Mouse (Mus musculus): ENCODE measurements around the gene Klk13. TPM values are rescaled to one million over a fixed set of nuclear protein-coding genes. Genes with fewer than 3 reads are reported as not detected.
"Not testable (repeated sequence)": the region's sequence is repeated elsewhere in the genome, so short reads cannot be mapped to it uniquely, and the experiment has no call there.

Klk13 gene
- polyA plus RNA-seq (2011; ENCODE audit: insufficient read depth, insufficient read length, low replicate concordance, missing spikeins): not detected in 2 replicates

DNA sequence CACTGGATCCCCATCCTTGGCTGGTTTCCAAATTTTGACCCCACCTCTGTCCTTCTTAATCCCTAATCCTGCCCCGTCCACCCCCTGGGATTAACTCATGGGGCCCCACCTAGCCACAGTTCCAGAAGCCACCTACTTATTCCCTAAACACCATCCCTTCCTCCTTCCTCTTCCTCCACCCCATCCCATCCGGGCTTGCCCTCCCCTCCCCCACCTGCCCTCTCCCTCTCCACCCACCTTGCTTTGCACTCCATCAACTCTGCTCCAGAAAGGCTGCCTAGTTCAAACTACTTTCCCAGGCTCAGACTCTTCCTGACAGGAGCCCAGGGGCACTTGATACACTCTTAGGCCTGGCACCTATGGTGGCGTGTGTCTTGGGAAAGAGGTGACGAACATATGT is at the start of gene Klk13:
Gene Klk13 (plus strand): TSS at position 301 of the 400 bp plus-strand sequence.
- no peaks in the 10 kb centered on the region for H3K4me1 ChIP-seq (ENCODE audit: control insufficient read depth, insufficient read depth, low read length)
- TF ChIP-seq CTCF (IDR thresholded peaks at IDR 0.05; ENCODE audit: control insufficient read depth, insufficient read depth, low read length): no peak
- no peak within 1 kb of the TSS for H3K4me3 ChIP-seq (replicated peaks; ENCODE audit: control insufficient read depth, low read depth, low read length)
- no peak within 1 kb of the TSS for H3K27ac ChIP-seq (ENCODE audit: control insufficient read depth, insufficient read depth, low read depth, low read length, poor library complexity)
- WGBS: 52% methylated on average over 4 of the region's 4 CpGs

DNA sequence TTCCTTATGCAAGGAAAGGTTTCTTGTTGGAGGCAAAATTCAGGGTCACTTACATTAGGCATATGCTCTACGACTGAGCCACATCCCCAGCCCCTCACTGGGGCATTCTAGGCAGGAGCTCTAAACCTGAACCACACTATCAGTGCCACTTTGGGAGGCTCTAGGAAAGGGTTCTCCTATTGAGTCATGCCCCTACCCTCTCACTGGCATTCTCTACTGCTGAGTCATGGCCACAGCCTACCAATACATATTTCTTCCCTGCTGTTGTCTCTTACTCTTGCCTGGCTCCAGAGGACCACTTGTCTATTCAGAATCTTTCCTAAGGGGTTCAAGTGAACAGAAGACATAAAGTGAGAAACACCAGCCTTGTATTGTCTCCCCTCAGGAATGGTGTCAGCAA is 49.6 kb upstream of the Klk13 start:
- WGBS: 67% methylated on average over 1 of the region's 1 CpGs
- Histone ChIP-seq H3K4me1 (ENCODE audit: control insufficient read depth, insufficient read depth, low read length) (peaks cover 8% of the 10 kb centered on the region), H3K27ac (ENCODE audit: control insufficient read depth, insufficient read depth, low read depth, low read length, poor library complexity) (no peak overlapping the region; the same call in 1 of the 2 replicates), H3K4me3 (replicated peaks; ENCODE audit: control insufficient read depth, low read depth, low read length) (no peak overlapping the region)
- TF ChIP-seq POLR2A (IDR thresholded peaks at IDR 0.05; ENCODE audit: borderline replicate concordance, control insufficient read depth, low read depth, low read length) (no peak), CTCF (IDR thresholded peaks at IDR 0.05; ENCODE audit: control insufficient read depth, insufficient read depth, low read length) (no peak)

DNA sequence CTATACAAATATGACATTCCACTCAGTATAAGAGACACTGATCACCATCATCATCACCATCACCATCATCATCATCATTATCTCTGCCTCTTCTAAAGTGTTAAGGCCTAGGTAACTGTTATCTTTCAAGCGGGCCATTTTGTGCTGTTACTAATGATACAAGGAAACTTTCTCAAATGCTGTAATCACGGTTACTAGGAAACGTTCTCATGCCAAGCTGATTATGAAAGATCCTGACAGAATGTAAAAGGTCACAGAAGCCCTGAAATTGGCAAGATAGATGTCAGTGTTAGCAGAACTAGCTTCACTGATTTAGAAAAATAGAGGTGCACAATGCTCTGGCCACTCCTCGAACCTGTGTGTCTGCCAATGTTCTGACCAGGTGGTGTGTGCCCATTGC is 45.1 kb upstream of the Klk13 start:
- H3K27ac ChIP-seq (ENCODE audit: control insufficient read depth, insufficient read depth, low read depth, low read length, poor library complexity); H3K4me3 ChIP-seq (replicated peaks; ENCODE audit: control insufficient read depth, low read depth, low read length); H3K4me1 ChIP-seq (ENCODE audit: control insufficient read depth, insufficient read depth, low read length): not testable (repeated sequence)
- 47% methylated on average over 4 of the region's 4 CpGs for WGBS

DNA sequence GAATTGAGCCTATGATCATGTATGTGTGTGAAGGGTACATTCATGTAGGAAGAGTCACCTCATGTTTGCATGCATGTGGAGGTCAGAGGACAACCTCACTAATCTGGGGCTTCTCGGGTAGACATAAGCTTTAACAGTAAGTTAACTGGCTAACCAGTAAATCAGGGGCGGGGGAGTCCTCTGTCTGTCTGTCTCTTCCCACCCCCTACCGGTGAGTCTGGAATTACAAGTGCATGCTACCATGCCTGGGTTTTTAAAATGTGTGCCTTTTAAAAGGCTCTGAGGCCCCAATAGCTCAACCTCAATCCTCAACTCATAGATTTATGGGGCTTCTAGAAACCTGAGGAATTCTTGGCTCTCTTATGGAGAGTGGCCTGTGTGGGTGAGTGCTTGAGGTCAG is 43.8 kb upstream of the Klk13 start:
- Histone ChIP-seq H3K4me3 (replicated peaks; ENCODE audit: control insufficient read depth, low read depth, low read length) (no peak overlapping the region), H3K27ac (ENCODE audit: control insufficient read depth, insufficient read depth, low read depth, low read length, poor library complexity) (no peak overlapping the region), H3K4me1 (ENCODE audit: control insufficient read depth, insufficient read depth, low read length) (peaks cover 10% of the 10 kb centered on the region)
- TF ChIP-seq POLR2A (IDR thresholded peaks at IDR 0.05; ENCODE audit: borderline replicate concordance, control insufficient read depth, low read depth, low read length) (no peak), CTCF (IDR thresholded peaks at IDR 0.05; ENCODE audit: control insufficient read depth, insufficient read depth, low read length) (peak; percentile 54)
- 9% methylated on average over 3 of the region's 3 CpGs for WGBS

DNA sequence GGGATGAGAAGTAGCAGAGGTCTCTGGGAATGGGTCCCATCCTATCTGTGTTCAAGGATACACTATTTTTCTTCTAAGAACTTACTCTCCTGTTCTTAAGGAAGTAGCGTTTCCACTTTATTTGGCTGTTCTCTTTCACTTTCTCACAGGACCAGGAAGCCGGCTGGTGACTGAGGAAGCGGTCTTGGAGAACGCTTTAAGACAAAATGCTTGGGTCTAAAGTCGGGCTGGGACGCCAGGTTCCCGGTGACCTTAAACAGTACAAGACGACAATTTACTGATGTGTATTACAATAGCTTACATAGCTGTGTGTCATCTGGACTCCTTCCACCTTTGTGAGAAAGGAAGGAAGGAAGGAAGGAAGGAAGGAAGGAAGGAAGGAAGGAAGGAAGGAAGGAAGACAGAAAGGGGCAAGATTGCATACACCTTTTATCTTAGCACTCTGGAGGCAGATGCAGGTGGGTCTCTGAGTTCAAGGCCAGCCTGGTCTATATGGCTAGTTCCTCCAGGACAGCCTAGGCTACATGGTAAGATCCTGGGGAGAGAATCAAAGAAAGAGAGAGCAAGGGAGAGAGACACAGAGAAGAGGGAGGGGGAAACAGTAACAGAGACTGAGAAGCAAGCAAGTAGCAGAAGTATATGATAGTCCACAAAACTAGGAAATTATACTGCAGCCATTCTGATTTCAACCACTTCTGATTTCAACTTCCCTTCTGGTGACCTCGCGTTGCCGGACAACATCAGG is 41.1 kb upstream of the Klk13 start:
- Histone ChIP-seq H3K4me3 (replicated peaks; ENCODE audit: control insufficient read depth, low read depth, low read length) (peak overlapping the region; percentile 61), H3K27ac (ENCODE audit: control insufficient read depth, insufficient read depth, low read depth, low read length, poor library complexity) (peak overlapping the region; percentile 42; the same call in 1 of the 2 replicates), H3K4me1 (ENCODE audit: control insufficient read depth, insufficient read depth, low read length) (peaks cover 4% of the 10 kb centered on the region)
- no peak for TF ChIP-seq POLR2A (IDR thresholded peaks at IDR 0.05; ENCODE audit: borderline replicate concordance, control insufficient read depth, low read depth, low read length)
- no peak for TF ChIP-seq CTCF (IDR thresholded peaks at IDR 0.05; ENCODE audit: control insufficient read depth, insufficient read depth, low read length)
- 56% methylated on average over 11 of the region's 11 CpGs for WGBS

DNA sequence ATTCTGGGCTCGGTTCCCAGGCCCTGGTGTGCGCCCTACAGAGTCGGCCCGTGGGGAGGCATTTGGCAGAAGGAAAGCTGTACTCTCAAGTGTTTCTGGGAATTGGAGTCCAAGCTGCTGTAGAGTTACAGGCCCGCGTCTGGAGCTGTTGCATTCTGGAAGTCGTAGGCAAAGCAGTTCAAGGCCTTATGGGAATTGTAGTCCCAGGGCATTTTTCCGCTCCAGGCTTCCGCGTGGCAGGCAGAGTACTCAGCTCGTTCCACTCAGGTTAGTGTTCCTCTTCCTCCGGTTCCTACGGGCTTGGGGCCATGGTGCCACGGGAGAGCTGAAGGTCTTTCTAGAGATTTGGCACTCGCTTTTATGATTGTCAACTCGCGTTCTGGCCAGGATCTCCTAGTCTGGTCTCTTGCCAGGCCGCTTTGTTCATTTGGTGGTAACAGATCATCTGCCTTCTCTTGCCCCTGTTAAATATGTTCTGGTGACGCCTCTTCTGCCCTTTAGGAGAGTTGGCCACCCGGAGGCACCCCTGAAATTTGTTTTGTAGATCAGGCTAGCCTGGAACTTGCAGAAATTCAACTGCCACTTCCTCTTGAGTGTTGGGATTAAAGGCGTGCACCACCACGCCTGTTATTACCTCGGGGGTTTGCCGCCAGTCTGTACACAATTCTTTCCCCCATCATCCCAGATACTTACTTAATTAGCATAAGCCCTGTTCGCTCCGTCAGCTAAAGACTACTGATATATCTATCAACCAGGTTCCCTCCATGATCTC is 40.4 kb upstream of the Klk13 start, which contains the start of gene Ctu1:
Gene Ctu1 (plus strand): TSS at position 208 of the 772 bp plus-strand sequence.
- peak within 1 kb of the TSS; percentile 89 for H3K4me3 ChIP-seq (replicated peaks; ENCODE audit: control insufficient read depth, low read depth, low read length)
- no peak for TF ChIP-seq CTCF (IDR thresholded peaks at IDR 0.05; ENCODE audit: control insufficient read depth, insufficient read depth, low read length)
- TF ChIP-seq POLR2A (IDR thresholded peaks at IDR 0.05; ENCODE audit: borderline replicate concordance, control insufficient read depth, low read depth, low read length): peak; percentile 51; the same call in 1 of the 2 replicates
- H3K4me1 ChIP-seq (ENCODE audit: control insufficient read depth, insufficient read depth, low read length): peaks cover 1% of the 10 kb centered on the region; the same call in 1 of the 2 replicates
- H3K27ac ChIP-seq (ENCODE audit: control insufficient read depth, insufficient read depth, low read depth, low read length, poor library complexity): peak within 1 kb of the TSS; percentile 42; the same call in 1 of the 2 replicates
- WGBS: under 1% methylated on average over 26 of the region's 26 CpGs

DNA sequence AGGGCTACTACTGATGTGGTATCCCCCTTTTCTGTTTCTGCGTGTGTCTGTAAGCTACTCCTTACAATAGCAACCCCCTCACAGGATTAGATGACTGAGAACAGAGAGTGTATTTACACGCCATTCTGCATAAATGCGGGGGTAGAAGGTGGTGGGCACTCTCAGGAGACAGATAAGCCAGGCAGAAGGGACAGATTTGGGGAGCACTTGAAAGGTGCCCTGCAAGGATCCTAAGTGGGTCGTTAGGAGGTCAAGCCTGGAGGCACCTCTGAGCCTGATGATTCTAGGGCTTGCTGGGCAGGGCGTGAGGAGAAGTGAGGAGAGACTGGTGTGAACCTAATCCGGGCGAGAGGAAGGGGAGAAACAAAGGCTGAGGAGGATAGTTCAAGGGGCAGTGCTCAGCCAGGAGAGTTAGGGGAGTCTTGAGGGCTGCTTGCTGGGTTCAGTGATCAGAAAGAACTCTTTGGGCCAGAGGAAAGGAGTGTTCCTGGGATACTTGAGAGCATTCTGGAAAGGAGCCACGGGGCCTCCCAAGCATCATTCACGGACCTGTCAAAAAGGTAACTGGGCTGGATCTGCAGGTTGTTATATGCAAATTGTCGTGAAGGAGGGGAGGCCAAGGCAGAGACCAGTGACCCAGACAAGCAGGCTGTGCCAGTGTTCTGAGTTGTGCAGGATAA is 39.6 kb upstream of the Klk13 start:
- TF ChIP-seq POLR2A (IDR thresholded peaks at IDR 0.05; ENCODE audit: borderline replicate concordance, control insufficient read depth, low read depth, low read length) (no peak), CTCF (IDR thresholded peaks at IDR 0.05; ENCODE audit: control insufficient read depth, insufficient read depth, low read length) (no peak)
- H3K4me3 ChIP-seq (replicated peaks; ENCODE audit: control insufficient read depth, low read depth, low read length): peak overlapping the region; percentile 89
- peaks cover 1% of the 10 kb centered on the region; the same call in 1 of the 2 replicates for H3K4me1 ChIP-seq (ENCODE audit: control insufficient read depth, insufficient read depth, low read length)
- 17% methylated on average over 10 of the region's 10 CpGs for WGBS
- no peak overlapping the region for H3K27ac ChIP-seq (ENCODE audit: control insufficient read depth, insufficient read depth, low read depth, low read length, poor library complexity)

DNA sequence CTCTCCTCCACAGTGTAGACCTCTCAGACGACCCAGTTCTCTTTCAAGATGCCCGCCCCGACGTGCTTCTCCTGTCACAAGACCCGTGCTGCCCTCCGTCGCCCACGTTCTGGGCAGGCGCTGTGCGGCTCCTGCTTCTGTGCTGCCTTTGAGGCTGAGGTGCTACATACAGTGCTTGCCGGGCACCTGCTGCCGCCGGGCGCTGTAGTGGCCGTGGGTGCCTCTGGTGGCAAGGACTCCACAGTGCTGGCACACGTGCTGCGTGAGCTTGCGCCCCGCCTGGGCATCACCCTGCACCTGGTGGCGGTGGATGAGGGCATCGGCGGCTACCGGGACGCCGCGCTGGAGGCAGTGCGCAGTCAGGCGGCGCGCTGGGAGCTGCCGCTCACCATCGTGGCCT is 37.3 kb upstream of the Klk13 start:
- H3K27ac ChIP-seq (ENCODE audit: control insufficient read depth, insufficient read depth, low read depth, low read length, poor library complexity): no peak overlapping the region
- 93% methylated on average over 32 of the region's 32 CpGs for WGBS
- no peak for TF ChIP-seq CTCF (IDR thresholded peaks at IDR 0.05; ENCODE audit: control insufficient read depth, insufficient read depth, low read length)
- TF ChIP-seq POLR2A (IDR thresholded peaks at IDR 0.05; ENCODE audit: borderline replicate concordance, control insufficient read depth, low read depth, low read length): no peak

More for the DNA sequence above, 37.3 kb upstream of the Klk13 start:
- no peaks in the 10 kb centered on the region; the same call in 1 of the 2 replicates for H3K4me1 ChIP-seq (ENCODE audit: control insufficient read depth, insufficient read depth, low read length)
- H3K4me3 ChIP-seq (replicated peaks; ENCODE audit: control insufficient read depth, low read depth, low read length): no peak overlapping the region
